ENCODE assay signal across 8 mouse cellular contexts in genomic region chr13:69988319-69988718, GRCm38 (mm10).
DNase-seq lines count a peak whose midpoint lies in the region; ATAC-seq lines count a peak whose summit lies in the region.
"Had no signal": no experiment of that assay in that cellular context is flagged by ENCODE, and none has a peak within 500 bp of the region (broad histone marks: within the 10 kb centered on the region; RNA-seq: fewer than 3 reads in every experiment).

No protein-coding gene starts in this region.

- H3K27ac ChIP-seq in hindbrain, embryonic 14.5 days = peak overlapping the region; percentile 36; the same call in 1 of the 2 replicates
- peak overlapping the region; percentile 23; the same call in 1 of the 2 replicates for H3K27ac ChIP-seq in neural tube, embryonic 15.5 days (replicated peaks)

- peak; percentile 29 to 51 for DNase-seq in kidney, postnatal 4 days
- no peak for DNase-seq in kidney, postnatal 36 days
- DNase-seq in right cerebral cortex, postnatal 14 days = peak; percentile 22
- DNase-seq in right cerebral cortex, adult 18-20 months = no peak
- DNase-seq in hindbrain, embryonic 14.5 days (ENCODE audit: low spot score) = peak; percentile 56
- no peak for DNase-seq in thymus, postnatal 10 days (ENCODE audit: low spot score in 2 of 2)

- no peaks in the 10 kb centered on the region for H3K9me3 ChIP-seq in hindbrain, embryonic 14.5 days (ENCODE audit: control insufficient read depth, low read length)
- no peaks in the 10 kb centered on the region for H3K9me3 ChIP-seq in neural tube, embryonic 15.5 days (replicated peaks)
- H3K9me3 ChIP-seq: heart, embryonic 12.5 days had no signal

- H3K4me2 ChIP-seq in hindbrain, embryonic 14.5 days (replicated peaks) = no peak overlapping the region
- no peak overlapping the region for H3K4me2 ChIP-seq in neural tube, embryonic 15.5 days
- H3K4me2 ChIP-seq: heart, embryonic 12.5 days had no signal

- no peaks in the 10 kb centered on the region for H3K36me3 ChIP-seq in hindbrain, embryonic 14.5 days (replicated peaks; ENCODE audit: control insufficient read depth, insufficient read depth)
- no peaks in the 10 kb centered on the region for H3K36me3 ChIP-seq in neural tube, embryonic 15.5 days
- H3K36me3 ChIP-seq: heart, embryonic 12.5 days had no signal

- no peak overlapping the region for H3K4me3 ChIP-seq in hindbrain, embryonic 14.5 days (replicated peaks; ENCODE audit: low read length)
- no peak overlapping the region for H3K4me3 ChIP-seq in neural tube, embryonic 15.5 days (replicated peaks)
- H3K4me3 ChIP-seq: heart, embryonic 12.5 days had no signal

- 22% methylated on average over 4 of the region's 4 CpGs for WGBS in hindbrain, embryonic 14.5 days
- 25% methylated on average over 4 of the region's 4 CpGs for WGBS in neural tube, embryonic 15.5 days

- H3K27me3 ChIP-seq in hindbrain, embryonic 14.5 days (ENCODE audit: control insufficient read depth, insufficient read depth, low read length) = no peaks in the 10 kb centered on the region
- no peaks in the 10 kb centered on the region for H3K27me3 ChIP-seq in neural tube, embryonic 15.5 days (replicated peaks)

- H3K9ac ChIP-seq in hindbrain, embryonic 14.5 days = no peak overlapping the region
- H3K9ac ChIP-seq in neural tube, embryonic 15.5 days (replicated peaks) = no peak overlapping the region
- H3K9ac ChIP-seq: heart, embryonic 12.5 days had no signal

- H3K4me1 ChIP-seq in hindbrain, embryonic 14.5 days (replicated peaks; ENCODE audit: control insufficient read depth, insufficient read depth, low read length) = peaks cover 37% of the 10 kb centered on the region
- peaks cover 26% of the 10 kb centered on the region for H3K4me1 ChIP-seq in neural tube, embryonic 15.5 days

- no peak; the same call in 1 of the 2 replicates for ATAC-seq in hindbrain, embryonic 14.5 days (ENCODE audit: low FRiP score)
- no peak for ATAC-seq in neural tube, embryonic 15.5 days (ENCODE audit: low FRiP score)

Comparison
In these comparisons a context has a peak if more than half of its experiments do, and no peak if none do; other contexts are left out.
1. DNase-seq: peak in kidney, postnatal 4 days (2 of 2), right cerebral cortex, postnatal 14 days (single experiment) and hindbrain, embryonic 14.5 days (single experiment); none in kidney, postnatal 36 days (0 of 2), right cerebral cortex, adult 18-20 months (single experiment) and thymus, postnatal 10 days (0 of 2).